Mouse (Mus musculus) small intestine, adult 2 months (tissue): ENCODE measurements around the gene Srcin1.

Experiments used
- CTCF ChIP-seq: fragments of 200-500 bp; IDR thresholded peaks from 2 replicates; pipeline ENCODE4 v1.5.1; 2012; ENCODE audit warnings: low read depth, mild to moderate bottlenecking, control low read depth, inconsistent platforms, low read length, moderate library complexity, mixed read lengths; ENCODE audit not compliant: insufficient replicate concordance, insufficient read length; ENCODE audit errors: extremely low read depth
- POLR2A ChIP-seq: fragments of 200-500 bp; IDR thresholded peaks from 2 replicates; pipeline ENCODE4 v1.6.1; 2012; ENCODE audit warnings: low read depth, mild to moderate bottlenecking, control low read depth, inconsistent platforms, low read length, moderate library complexity

- TF ChIP-seq CTCF (no peak), POLR2A (no peak)
Measured at GRCm38 (mm10) chr11:97506331-97506730, 69.7 kb downstream of the Srcin1 start.
